Mouse (Mus musculus) adrenal gland (tissue): ENCODE results near the gene Gm3839.
"Not testable (repeated sequence)": the region's sequence is repeated elsewhere in the genome, so short reads cannot be mapped to it uniquely, and the experiment has no call there.

Source experiments
- intact Hi-C: fragments of 180-260 bp; cut with DNase I; formaldehyde crosslinking; loops from one replicate; pipeline ENCODE4 v1.15.1; 2025
- long read RNA-seq, 2 experiments: library from polyadenylated mRNA; unstranded; transcript quantifications; one replicate each; pipeline ENCODE4 v2.0.0; 2020; ENCODE audit warnings: borderline replicate concordance in 1 of 2; ENCODE audit not compliant: insufficient replicate concordance in 1 of 2
- microRNA-seq, 2 experiments: library from miRNA; unstranded; fragments of <30 nt; microRNA quantifications; one replicate each; pipeline ENCODE4; 2019

The Gm3839 gene
- long read RNA-seq, experiment 1, result 0 reads
- long read RNA-seq, experiment 2, result 0 reads

GRCm38 (mm10) chr14:11356626-11357025, at the start of gene Gm3839:
Gene Gm3839, minus strand, starts transcription at chr14:11356726.
- intact Hi-C loops, result not testable (repeated sequence)

- intact Hi-C loops, result no loop called here
These were observed 49.1 kb upstream of the Gm3839 start for GRCm38 (mm10) chr14:11405661-11406060.

GRCm38 (mm10) chr14:11377846-11378245, 21.3 kb upstream of the Gm3839 start:
- intact Hi-C loops, result no loop called here

- intact Hi-C loops, result no loop called here
These were observed 18.7 kb upstream of the Gm3839 start for GRCm38 (mm10) chr14:11375225-11375624.

GRCm38 (mm10) chr14:11346086-11346485, 10.4 kb downstream of the Gm3839 start:
- intact Hi-C loops, result no loop called here

GRCm38 (mm10) chr14:11329993-11330392, 26.5 kb downstream of the Gm3839 start:
- intact Hi-C loops, result no loop called here

GRCm38 (mm10) chr14:11307079-11307478, 49.4 kb downstream of the Gm3839 start:
- intact Hi-C loops, result no loop called here

- intact Hi-C loops, result not testable (repeated sequence)
These were observed 68.6 kb downstream of the Gm3839 start for GRCm38 (mm10) chr14:11287956-11288355.

- intact Hi-C loops, result no loop called here
These were observed 99.3 kb downstream of the Gm3839 start for GRCm38 (mm10) chr14:11257161-11257705.

- intact Hi-C loops, result no loop called here
These were observed 108.5 kb downstream of the Gm3839 start for GRCm38 (mm10) chr14:11248053-11248452.

GRCm38 (mm10) chr14:11244546-11244945, 112.0 kb downstream of the Gm3839 start:
- intact Hi-C loops, result no loop called here

- intact Hi-C loops, result no loop called here
These were observed 124.4 kb downstream of the Gm3839 start for GRCm38 (mm10) chr14:11232086-11232485.

Small RNA genes lying within 50 kb of the gene (microRNA-seq; reads per million reads assigned to microRNA genes)
- 0 reads per million in 2 experiments for gene Mir5124b
